Mouse (Mus musculus) olfactory bulb, adult 2 months (tissue): ENCODE data around the gene Rnase4. TPM values are rescaled to one million over a fixed set of nuclear protein-coding genes. Genes with fewer than 3 reads are reported as not detected.

ENCODE experiments used
- H3K27ac ChIP-seq: fragments of 200-500 bp; 2 replicates; pipeline ENCODE4 v1.5.1; 2012; ENCODE audit warnings: low read depth, low read length; ENCODE audit not compliant: insufficient read depth
- H3K4me1 ChIP-seq: fragments of 200-500 bp; 2 replicates; pipeline ENCODE4 v1.6.1; 2012; ENCODE audit warnings: low read length; ENCODE audit not compliant: control insufficient read depth, insufficient read depth
- H3K4me3 ChIP-seq: fragments of 200-500 bp; 2 replicates; pipeline ENCODE4 v1.5.1; 2012; ENCODE audit warnings: mild to moderate bottlenecking, low read depth, low read length, moderate library complexity; ENCODE audit not compliant: insufficient read depth
- CTCF ChIP-seq: fragments of 200-500 bp; IDR thresholded peaks from 2 replicates; pipeline ENCODE4 v1.5.1; 2012; ENCODE audit warnings: low read depth, mild to moderate bottlenecking, low read length, moderate library complexity; ENCODE audit not compliant: insufficient read depth
- POLR2A ChIP-seq: fragments of 200-500 bp; IDR thresholded peaks from 2 replicates; pipeline ENCODE4 v1.6.1; 2012; ENCODE audit warnings: mild to moderate bottlenecking, low read depth, low read length, moderate library complexity; ENCODE audit not compliant: insufficient read depth
- WGBS: fragments of 180-500 bp; shearing (Covaris S2); methylation state at CpG from one replicate; pipeline ENCODE4 v1.1.7; 2018; 5-methylcytosine and 5-hydroxymethylcytosine counted together
- polyA plus RNA-seq: library from polyadenylated mRNA; stranded (reverse); fragments of >200 nt; gene quantifications from 2 replicates; pipeline ENCODE4 v1.2.4, GENCODE M21; 2012; ENCODE audit warnings: low replicate concordance; ENCODE audit not compliant: missing spikeins, insufficient read depth, insufficient read length

The Rnase4 gene
- polyA plus RNA-seq, 1 experiment, result not detected

DNA sequence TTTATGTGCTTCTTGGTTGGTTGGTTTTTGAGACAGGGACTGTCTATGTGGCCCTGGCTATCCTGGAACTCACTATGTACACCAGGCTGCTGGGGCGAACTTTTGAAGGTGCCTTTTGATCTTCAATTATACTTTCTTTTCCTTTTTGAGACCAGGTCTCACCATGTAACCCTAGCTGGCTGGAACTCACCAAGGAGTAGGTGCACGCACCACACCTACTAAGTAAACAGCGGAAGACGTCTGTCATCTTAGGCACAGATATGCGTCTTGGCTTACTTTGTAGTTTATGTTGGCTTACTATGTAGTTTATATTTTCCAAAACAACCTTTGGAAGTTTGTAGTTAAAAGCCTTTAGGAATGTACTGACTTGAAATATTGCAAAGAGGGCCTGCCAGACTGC, 21.9 kb upstream of the Rnase4 start:
- Histone ChIP-seq H3K4me3 (no peak overlapping the region), H3K4me1 (peaks cover 7% of the 10 kb centered on the region; the same call in 1 of the 2 replicates), H3K27ac (no peak overlapping the region)
- no peak for TF ChIP-seq POLR2A
- WGBS, result 94% methylated on average over 5 of the region's 5 CpGs

- WGBS, result 94% methylated on average over 2 of the region's 2 CpGs
- Histone ChIP-seq H3K27ac (no peak overlapping the region), H3K4me1 (peaks cover 7% of the 10 kb centered on the region; the same call in 1 of the 2 replicates), H3K4me3 (no peak overlapping the region)
- no peak for TF ChIP-seq POLR2A
- no peak for TF ChIP-seq CTCF
Measured at GRCm38 (mm10) chr14:51069617-51070016, 21.3 kb upstream of the Rnase4 start.

- peaks cover 7% of the 10 kb centered on the region; the same call in 1 of the 2 replicates for H3K4me1 ChIP-seq
- WGBS, result 95% methylated on average over 3 of the region's 3 CpGs
Measured at GRCm38 (mm10) chr14:51074335-51074734, 16.5 kb upstream of the Rnase4 start, which contains the start of gene Olfr750. Olfr750 (minus strand) TSS chr14:51074435.

DNA sequence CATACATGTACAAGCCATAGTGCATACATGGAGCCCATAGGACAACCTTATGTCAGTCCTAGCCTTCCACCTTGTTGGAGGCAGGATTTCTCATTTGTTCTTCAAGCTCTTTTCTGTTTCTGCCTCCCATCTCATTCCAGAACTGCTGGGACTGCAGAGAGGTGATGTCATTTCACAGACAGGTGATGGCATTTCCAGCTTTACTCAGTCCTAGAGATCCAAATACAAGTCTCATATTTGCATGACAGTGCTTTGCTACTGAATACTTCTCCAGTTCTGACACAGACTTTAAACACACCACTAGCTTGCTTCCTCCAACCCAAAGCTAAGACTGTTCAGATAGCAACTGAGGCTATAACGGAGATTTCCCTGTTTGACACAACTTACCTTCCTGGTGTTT, 11.7 kb upstream of the Rnase4 start:
- WGBS, result 93% methylated on average over 1 of the region's 1 CpGs
- H3K4me1 ChIP-seq, result no peaks in the 10 kb centered on the region; the same call in 1 of the 2 replicates

More at GRCm38 (mm10) chr14:51074335-51074734, 16.5 kb upstream of the Rnase4 start, which contains the start of gene Olfr750:
- TF ChIP-seq CTCF (no peak), POLR2A (no peak)
- no peak within 1 kb of the TSS for H3K4me3 ChIP-seq
- H3K27ac ChIP-seq, result no peak within 1 kb of the TSS

DNA sequence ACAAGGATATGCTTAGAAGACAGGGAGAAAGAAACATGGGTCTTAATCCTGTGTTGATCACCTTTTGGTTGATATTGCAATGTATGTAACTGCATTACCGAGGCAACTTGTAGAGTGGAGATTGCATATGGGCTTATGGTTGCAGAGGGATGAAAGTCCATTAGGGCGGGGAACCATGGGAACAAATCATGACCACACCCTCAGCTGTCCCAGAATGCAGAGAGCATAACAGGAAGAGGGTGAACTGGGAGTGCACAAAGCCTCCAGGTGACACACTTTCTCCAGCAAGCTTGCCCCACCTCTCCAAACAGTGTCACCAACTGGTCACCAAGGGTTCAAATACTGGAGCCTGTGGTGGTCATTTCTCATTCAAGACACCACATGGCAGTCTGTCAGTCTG, 9.8 kb upstream of the Rnase4 start:
- WGBS, result 96% methylated on average over 2 of the region's 2 CpGs

More for the DNA sequence above, 11.7 kb upstream of the Rnase4 start:
- no peak overlapping the region for H3K27ac ChIP-seq
- H3K4me3 ChIP-seq, result no peak overlapping the region
- TF ChIP-seq CTCF, result no peak

DNA sequence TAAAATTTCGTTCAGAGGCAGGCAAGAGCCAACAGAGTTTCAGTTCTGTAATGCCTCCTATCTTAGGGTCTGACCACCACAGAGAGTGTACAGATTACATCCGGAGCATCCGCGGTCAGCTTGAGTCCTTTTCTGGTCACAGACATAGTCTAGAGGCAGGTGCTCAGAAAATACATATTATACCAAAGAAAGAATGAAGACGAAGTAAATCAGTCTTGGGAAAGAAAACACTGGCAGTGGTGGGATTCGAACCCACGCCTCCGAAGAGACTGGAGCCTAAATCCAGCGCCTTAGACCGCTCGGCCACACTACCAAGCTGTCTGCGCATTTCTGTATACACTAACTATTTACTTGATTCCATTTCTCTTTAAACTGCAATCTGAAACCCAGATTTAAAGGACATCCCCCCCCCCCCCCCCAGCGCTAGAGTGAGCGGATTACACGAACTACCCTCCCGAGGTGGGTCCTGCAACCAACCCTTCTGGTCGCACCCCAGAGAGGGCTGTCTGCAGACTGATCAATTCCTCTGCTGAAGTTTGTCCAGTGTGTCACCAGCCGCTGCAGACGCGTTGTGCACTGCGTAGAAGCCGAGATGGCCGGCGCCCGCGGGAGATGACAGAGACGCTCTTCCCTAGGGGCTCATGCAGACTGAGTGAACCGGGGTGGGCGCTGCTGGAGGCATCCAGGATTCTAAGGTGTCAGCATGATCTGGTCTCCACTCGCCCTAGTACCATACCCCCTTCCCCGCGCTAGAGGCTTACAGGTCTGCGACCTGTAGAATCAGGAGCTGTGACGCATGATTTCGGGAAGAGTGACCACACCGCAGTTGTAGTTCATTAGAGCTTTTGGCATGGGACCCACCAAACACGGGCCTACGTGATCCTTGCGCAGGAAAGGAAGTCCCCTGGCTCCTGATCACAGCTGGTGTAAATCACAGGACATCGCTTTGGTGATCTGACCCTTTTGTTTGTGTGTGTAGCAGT, 8.0 kb upstream of the Rnase4 start:
- 4% methylated on average over 40 of the region's 40 CpGs for WGBS
- TF ChIP-seq CTCF (no peak), POLR2A (no peak)
- Histone ChIP-seq H3K4me1 (no peaks in the 10 kb centered on the region; the same call in 1 of the 2 replicates), H3K27ac (no peak overlapping the region), H3K4me3 (peak overlapping the region; percentile 54)

More for the DNA sequence above, 9.8 kb upstream of the Rnase4 start:
- Histone ChIP-seq H3K27ac (no peak overlapping the region), H3K4me1 (no peaks in the 10 kb centered on the region; the same call in 1 of the 2 replicates), H3K4me3 (no peak overlapping the region)
- TF ChIP-seq CTCF, result no peak
- no peak for TF ChIP-seq POLR2A

GRCm38 (mm10) chr14:51083805-51084204, 7.1 kb upstream of the Rnase4 start:
- 25% methylated on average over 7 of the region's 7 CpGs for WGBS
- no peak overlapping the region for H3K27ac ChIP-seq
- H3K4me1 ChIP-seq, result no peaks in the 10 kb centered on the region; the same call in 1 of the 2 replicates
- no peak overlapping the region for H3K4me3 ChIP-seq
- TF ChIP-seq POLR2A (no peak), CTCF (no peak)

DNA sequence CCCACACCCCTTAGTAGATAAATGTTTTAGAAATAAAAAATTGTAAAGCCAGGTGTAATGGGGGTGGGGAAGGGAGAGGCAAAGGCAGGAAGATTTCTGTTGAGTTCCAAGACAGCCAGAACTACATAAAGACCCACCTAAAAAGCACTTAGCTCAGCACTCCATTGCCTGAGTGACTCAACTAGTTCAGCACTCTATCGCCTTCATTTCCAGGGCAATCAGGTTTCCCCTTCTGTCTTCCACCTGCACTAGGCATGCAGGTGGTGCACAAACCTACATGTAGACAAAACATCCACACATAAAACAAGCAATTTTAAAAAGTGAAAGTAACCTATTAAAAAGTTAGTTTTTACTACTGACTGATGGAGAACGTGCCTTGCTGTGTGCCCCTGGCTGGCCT, 5.8 kb upstream of the Rnase4 start:
- 85% methylated on average over 2 of the region's 2 CpGs for WGBS
- Histone ChIP-seq H3K27ac (no peak overlapping the region), H3K4me1 (no peaks in the 10 kb centered on the region; the same call in 1 of the 2 replicates), H3K4me3 (no peak overlapping the region)
- TF ChIP-seq POLR2A (no peak), CTCF (no peak)

DNA sequence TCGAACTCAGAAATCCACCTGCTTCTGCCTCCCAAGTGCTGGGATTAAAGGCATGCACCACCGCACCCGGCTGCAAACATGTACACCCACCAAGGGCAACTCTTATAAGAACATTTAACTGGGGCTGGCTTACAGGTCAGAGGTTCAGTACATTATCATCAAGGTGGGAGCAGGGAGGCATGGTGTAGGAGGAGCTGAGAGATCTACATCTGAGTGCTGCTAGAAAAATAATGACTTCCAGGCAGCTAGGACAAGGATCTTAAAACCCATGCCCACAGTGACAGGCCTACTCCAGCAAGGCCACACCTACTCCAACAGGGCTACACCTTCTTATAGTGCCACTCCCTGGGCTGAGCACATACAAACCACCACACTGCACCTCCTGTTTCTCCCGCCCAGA, 5.0 kb upstream of the Rnase4 start:
- no peak for TF ChIP-seq POLR2A
- TF ChIP-seq CTCF, result no peak
- H3K4me1 ChIP-seq, result peaks cover 2% of the 10 kb centered on the region
- no peak overlapping the region for H3K27ac ChIP-seq
- whole genome bisulfite sequencing, result 88% methylated on average over 4 of the region's 4 CpGs
- H3K4me3 ChIP-seq, result no peak overlapping the region
